Mouse (Mus musculus): ENCODE results near the gene Cd47.

GRCm38 (mm10) chr16:49790575-49791465, 9.5 kb upstream of the Cd47 start:
- no peak for TF ChIP-seq CTCF (IDR thresholded peaks at IDR 0.05)
- no peak for TF ChIP-seq EP300 (IDR thresholded peaks at IDR 0.05; ENCODE audit: insufficient read depth, low read depth, low read length)
- TF ChIP-seq POLR2A (IDR thresholded peaks at IDR 0.05; ENCODE audit: insufficient read depth, low read depth, low read length), result no peak
